Mouse (Mus musculus) stomach, postnatal 0 days (tissue): Measurements from ENCODE around the gene Sbno1. TPM values are rescaled to one million over a fixed set of nuclear protein-coding genes. Genes with fewer than 3 reads are reported as not detected.
"Not testable (repeated sequence)": the region's sequence is repeated elsewhere in the genome, so short reads cannot be mapped to it uniquely, and the experiment has no call there.

Experiments
- ATAC-seq: fragments of 200-750 bp; cut with Nextera tagmentation; 2 replicates; pipeline ENCODE4 v1.8.0; 2017; ENCODE audit not compliant: low FRiP score, low TSS enrichment
- DNase-seq: peaks from one replicate; pipeline ENCODE4 v3.0.0-alpha.2; 2016; ENCODE audit warnings: low spot score
- H3K27ac ChIP-seq: fragments of 300-500 bp; sonication (generic); replicated peaks from 2 replicates; pipeline ENCODE4 v1.5.1; 2014; ENCODE audit warnings: mild to moderate bottlenecking, control low read depth
- H3K27me3 ChIP-seq: fragments of 300-500 bp; sonication (generic); 2 replicates; pipeline ENCODE4 v1.6.1; 2014; ENCODE audit warnings: low read length; ENCODE audit not compliant: control insufficient read depth, insufficient read depth
- H3K36me3 ChIP-seq: fragments of 300-500 bp; sonication (generic); 2 replicates; pipeline ENCODE4 v1.6.1; 2014; ENCODE audit warnings: low read length, mixed read lengths; ENCODE audit not compliant: control insufficient read depth, insufficient read depth
- H3K4me1 ChIP-seq: fragments of 300-500 bp; sonication (generic); replicated peaks from 2 replicates; pipeline ENCODE4 v1.6.1; 2014; ENCODE audit warnings: antibody characterized with exemption; ENCODE audit not compliant: control insufficient read depth, insufficient read depth
- H3K4me2 ChIP-seq: fragments of 300-500 bp; sonication (generic); replicated peaks from 2 replicates; pipeline ENCODE4 v1.6.1; 2014; ENCODE audit warnings: low read depth, mild to moderate bottlenecking, control low read depth, moderate library complexity
- H3K4me3 ChIP-seq: fragments of 300-500 bp; sonication (generic); 2 replicates; pipeline ENCODE4 v1.5.1; 2014; ENCODE audit warnings: low read depth, low read length, control low read depth
- H3K9ac ChIP-seq: fragments of 300-500 bp; sonication (generic); 2 replicates; pipeline ENCODE4 v1.6.1; 2014; ENCODE audit warnings: mild to moderate bottlenecking, low read length, control low read depth, mixed read lengths
- H3K9me3 ChIP-seq: fragments of 300-500 bp; sonication (generic); 2 replicates; pipeline ENCODE4 v1.6.1; 2016; ENCODE audit warnings: low read length; ENCODE audit not compliant: control insufficient read depth
- CTCF ChIP-seq: IDR thresholded peaks from 2 replicates; pipeline ENCODE4 v1.5.1; 2016; ENCODE audit warnings: antibody characterized with exemption, low read depth, mild to moderate bottlenecking, moderate library complexity
- EP300 ChIP-seq: optimal IDR thresholded peaks from 2 replicates; pipeline ENCODE3; 2016; ENCODE audit warnings: antibody characterized with exemption
- WGBS: fragments of 180-500 bp; shearing (Covaris S2); extraction: QIAGEN DNeasy Blood & Tissue Kit; methylation state at CpG from one replicate; pipeline ENCODE4 v1.1.7; 2014; 5-methylcytosine and 5-hydroxymethylcytosine counted together
- polyA plus RNA-seq: library from polyadenylated mRNA; unstranded; fragments of >200 nt; fragmentation: Nextera tagmentation; extraction: Ambion mirVana; gene quantifications from 2 replicates; pipeline ENCODE4 v1.2.1, GENCODE M21; 2015

The Sbno1 gene
- polyA plus RNA-seq, 1 experiment from 2014 or later: 45.2 TPM

GRCm38 (mm10) chr5:124374298-124374697 lies 51.5 kb downstream of the Sbno1 start:
- H3K9ac ChIP-seq: no peak overlapping the region
- H3K9me3 ChIP-seq: no peaks in the 10 kb centered on the region
- peaks cover 39% of the 10 kb centered on the region for H3K36me3 ChIP-seq
- no peak overlapping the region for H3K4me2 ChIP-seq
- no peaks in the 10 kb centered on the region for H3K27me3 ChIP-seq
- no peak for DNase-seq
- 97% methylated on average over 7 of the region's 7 CpGs for WGBS
- no peaks in the 10 kb centered on the region for H3K4me1 ChIP-seq
- no peak for ATAC-seq
- TF ChIP-seq EP300: no peak
- no peak for TF ChIP-seq CTCF
- no peak overlapping the region for H3K27ac ChIP-seq
- H3K4me3 ChIP-seq: no peak overlapping the region

- Histone ChIP-seq H3K27me3 (no peaks in the 10 kb centered on the region), H3K4me1 (no peaks in the 10 kb centered on the region), H3K36me3 (peaks cover 15% of the 10 kb centered on the region; the same call in 1 of the 2 replicates), H3K9me3 (no peaks in the 10 kb centered on the region), H3K4me2 (no peak overlapping the region), H3K9ac (no peak overlapping the region), H3K27ac (no peak overlapping the region), H3K4me3 (no peak overlapping the region)
- ATAC-seq: no peak
- no peak for TF ChIP-seq EP300
- no peak for TF ChIP-seq CTCF
- no peak for DNase-seq
- 56% methylated on average over 3 of the region's 3 CpGs for WGBS
Measured at GRCm38 (mm10) chr5:124366721-124367120, 59.1 kb downstream of the Sbno1 start.

- Histone ChIP-seq H3K4me3 (no peak overlapping the region), H3K27ac (no peak overlapping the region), H3K36me3 (peaks cover 12% of the 10 kb centered on the region; the same call in 1 of the 2 replicates), H3K9me3 (no peaks in the 10 kb centered on the region), H3K9ac (no peak overlapping the region), H3K27me3 (no peaks in the 10 kb centered on the region), H3K4me2 (no peak overlapping the region), H3K4me1 (no peaks in the 10 kb centered on the region)
- DNase-seq (no peak), ATAC-seq (no peak)
- 94% methylated on average over 2 of the region's 2 CpGs for WGBS
- TF ChIP-seq EP300 (no peak), CTCF (no peak)
Measured at GRCm38 (mm10) chr5:124365754-124366153, 60.0 kb downstream of the Sbno1 start.

GRCm38 (mm10) chr5:124364173-124364918 lies 61.5 kb downstream of the Sbno1 start:
- no peaks in the 10 kb centered on the region for H3K9me3 ChIP-seq
- no peaks in the 10 kb centered on the region for H3K4me1 ChIP-seq
- no peak overlapping the region for H3K27ac ChIP-seq
- H3K27me3 ChIP-seq: no peaks in the 10 kb centered on the region
- peaks cover 2% of the 10 kb centered on the region; the same call in 1 of the 2 replicates for H3K36me3 ChIP-seq
- DNase-seq (no peak), ATAC-seq (no peak)
- no peak overlapping the region for H3K4me2 ChIP-seq
- no peak overlapping the region for H3K9ac ChIP-seq
- no peak overlapping the region for H3K4me3 ChIP-seq
- TF ChIP-seq CTCF (no peak), EP300 (no peak)
- WGBS: 84% methylated on average over 6 of the region's 6 CpGs

- H3K4me1 ChIP-seq, DNase-seq, H3K27ac ChIP-seq, ATAC-seq, H3K9me3 ChIP-seq, H3K4me2 ChIP-seq, H3K9ac ChIP-seq, H3K4me3 ChIP-seq, H3K36me3 ChIP-seq, H3K27me3 ChIP-seq: not testable (repeated sequence)
- WGBS: 92% methylated on average over 5 of the region's 5 CpGs
Measured at GRCm38 (mm10) chr5:124362982-124363381, 62.8 kb downstream of the Sbno1 start, which contains the start of gene Cdk2ap1. Gene Cdk2ap1, minus strand, starts transcription at chr5:124363082.

- H3K4me3 ChIP-seq: no peak overlapping the region
- H3K4me2 ChIP-seq: no peak overlapping the region
- no peaks in the 10 kb centered on the region for H3K4me1 ChIP-seq
- DNase-seq (no peak), ATAC-seq (no peak)
- no peaks in the 10 kb centered on the region for H3K27me3 ChIP-seq
- H3K9ac ChIP-seq: no peak overlapping the region
- no peak overlapping the region for H3K27ac ChIP-seq
- H3K9me3 ChIP-seq: no peaks in the 10 kb centered on the region
- 77% methylated on average over 2 of the region's 2 CpGs for WGBS
- no peaks in the 10 kb centered on the region for H3K36me3 ChIP-seq
- peak; percentile 65 for TF ChIP-seq CTCF
- TF ChIP-seq EP300: no peak
Measured at GRCm38 (mm10) chr5:124359641-124360040, 66.2 kb downstream of the Sbno1 start.
